Mouse (Mus musculus) midbrain, embryonic 10.5 days (tissue): ENCODE data around the gene Ptpru. TPM values are rescaled to one million over a fixed set of nuclear protein-coding genes. Genes with fewer than 3 reads are reported as not detected.
"Not testable (repeated sequence)": the region's sequence is repeated elsewhere in the genome, so short reads cannot be mapped to it uniquely, and the experiment has no call there.

Experiments
- DNase-seq: peaks from one replicate; pipeline ENCODE4 v3.0.0-alpha.2; 2017; ENCODE audit warnings: low spot score
- H3K27ac ChIP-seq: fragments of 300-500 bp; sonication (generic); replicated peaks from 2 replicates; pipeline ENCODE4 v1.5.1; 2016; ENCODE audit warnings: mild to moderate bottlenecking
- H3K27me3 ChIP-seq: fragments of 300-500 bp; sonication (generic); 2 replicates; pipeline ENCODE4 v1.6.1; 2016; ENCODE audit warnings: low read depth, mild to moderate bottlenecking; ENCODE audit not compliant: poor library complexity, severe bottlenecking
- H3K36me3 ChIP-seq: fragments of 300-500 bp; sonication (generic); 2 replicates; pipeline ENCODE4 v1.6.1; 2016; ENCODE audit warnings: mild to moderate bottlenecking, moderate library complexity
- H3K4me1 ChIP-seq: fragments of 300-500 bp; sonication (generic); 2 replicates; pipeline ENCODE4 v1.6.1; 2016
- H3K4me3 ChIP-seq: fragments of 300-500 bp; sonication (generic); 2 replicates; pipeline ENCODE4 v1.5.1; 2016; ENCODE audit warnings: mild to moderate bottlenecking, moderate library complexity
- H3K9me3 ChIP-seq: fragments of 300-500 bp; sonication (generic); replicated peaks from 2 replicates; pipeline ENCODE4 v1.6.1; 2016; ENCODE audit warnings: mild to moderate bottlenecking
- WGBS: fragments of 180-500 bp; shearing (Covaris S2); methylation state at CpG from one replicate; pipeline ENCODE4 v1.1.7; 2016; 5-methylcytosine and 5-hydroxymethylcytosine counted together
- polyA plus RNA-seq: library from polyadenylated mRNA; unstranded; fragments of >200 nt; fragmentation: Nextera tagmentation; extraction: Ambion mirVana; gene quantifications from 2 replicates; pipeline ENCODE4 v1.2.1, GENCODE M21; 2016

Gene Ptpru
- polyA plus RNA-seq, 1 experiment from 2014 or later = 12.4 TPM

- Histone ChIP-seq H3K27me3 (peaks cover 22% of the 10 kb centered on the region), H3K9me3 (no peaks in the 10 kb centered on the region), H3K27ac (0 out of 2 replicates have a peak overlapping the region, but pooled peaks have one; percentile 13), H3K4me1 (peaks cover 72% of the 10 kb centered on the region), H3K36me3 (no peaks in the 10 kb centered on the region), H3K4me3 (no peak overlapping the region)
- 81% methylated on average over 8 of the region's 8 CpGs for WGBS
- DNase-seq = no peak
Measured at GRCm38 (mm10) chr4:131829123-131829522, 9.0 kb downstream of the Ptpru start.

GRCm38 (mm10) chr4:131826905-131827304 is 11.2 kb downstream of the Ptpru start:
- DNase-seq = peak; percentile 79
- Histone ChIP-seq H3K27me3 (peaks cover 28% of the 10 kb centered on the region), H3K9me3 (no peaks in the 10 kb centered on the region), H3K36me3 (no peaks in the 10 kb centered on the region), H3K27ac (peak overlapping the region; percentile 64), H3K4me3 (no peak overlapping the region), H3K4me1 (peaks cover 65% of the 10 kb centered on the region)
- 4% methylated on average over 6 of the region's 6 CpGs for WGBS

DNA sequence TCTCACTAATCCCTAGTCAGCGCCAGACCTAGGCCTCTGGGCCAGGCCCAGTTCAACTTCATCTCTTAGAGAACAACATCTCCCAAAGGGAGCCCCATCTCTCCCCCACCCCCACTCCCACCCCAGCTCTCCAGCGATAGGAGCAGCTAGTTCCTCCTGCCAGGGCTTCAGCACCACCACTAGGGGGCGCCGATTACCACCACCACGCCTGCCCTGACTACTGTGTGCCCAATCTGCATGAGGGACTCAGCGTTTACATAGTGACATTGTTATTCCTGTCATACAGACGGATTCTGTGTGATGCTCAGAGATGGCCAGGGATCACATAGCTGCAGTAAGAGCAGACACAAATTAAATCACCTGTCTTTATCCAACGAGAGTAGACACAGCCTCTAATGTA is 12.3 kb downstream of the Ptpru start:
- 51% methylated on average over 8 of the region's 8 CpGs for WGBS
- no peak overlapping the region for H3K4me3 ChIP-seq
- no peaks in the 10 kb centered on the region for H3K9me3 ChIP-seq
- DNase-seq = no peak
- no peaks in the 10 kb centered on the region for H3K36me3 ChIP-seq
- H3K27me3 ChIP-seq = peaks cover 30% of the 10 kb centered on the region
- peaks cover 75% of the 10 kb centered on the region for H3K4me1 ChIP-seq
- peak overlapping the region; percentile 66 for H3K27ac ChIP-seq

DNA sequence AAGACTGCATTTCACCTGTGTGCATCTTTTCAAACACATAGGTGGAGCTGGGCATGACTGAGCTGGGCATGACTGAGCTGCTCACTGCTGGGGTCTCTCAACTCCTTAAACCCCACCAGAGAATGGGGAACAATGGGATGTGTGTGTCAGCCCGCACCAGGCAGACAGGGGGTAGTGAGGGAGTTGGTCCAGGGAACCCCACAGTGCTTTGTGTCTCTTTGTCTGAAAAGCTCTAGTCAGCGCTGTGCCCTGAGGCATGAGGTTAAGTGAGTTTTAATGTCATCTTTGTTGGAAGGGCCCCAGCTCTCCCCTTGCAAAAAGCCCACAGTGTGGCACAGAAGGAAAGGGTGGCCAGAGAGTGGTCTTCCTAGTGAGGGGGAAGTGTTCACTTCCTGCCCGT is 13.1 kb downstream of the Ptpru start:
- H3K27ac ChIP-seq = peak overlapping the region; percentile 66
- H3K36me3 ChIP-seq = 0 out of 2 replicates have a peak, but pooled peaks cover under 1% of the 10 kb centered on the region
- peaks cover 29% of the 10 kb centered on the region for H3K27me3 ChIP-seq
- peaks cover 76% of the 10 kb centered on the region for H3K4me1 ChIP-seq
- DNase-seq = no peak
- H3K4me3 ChIP-seq = no peak overlapping the region
- no peaks in the 10 kb centered on the region for H3K9me3 ChIP-seq
- WGBS = 33% methylated on average over 3 of the region's 3 CpGs

DNA sequence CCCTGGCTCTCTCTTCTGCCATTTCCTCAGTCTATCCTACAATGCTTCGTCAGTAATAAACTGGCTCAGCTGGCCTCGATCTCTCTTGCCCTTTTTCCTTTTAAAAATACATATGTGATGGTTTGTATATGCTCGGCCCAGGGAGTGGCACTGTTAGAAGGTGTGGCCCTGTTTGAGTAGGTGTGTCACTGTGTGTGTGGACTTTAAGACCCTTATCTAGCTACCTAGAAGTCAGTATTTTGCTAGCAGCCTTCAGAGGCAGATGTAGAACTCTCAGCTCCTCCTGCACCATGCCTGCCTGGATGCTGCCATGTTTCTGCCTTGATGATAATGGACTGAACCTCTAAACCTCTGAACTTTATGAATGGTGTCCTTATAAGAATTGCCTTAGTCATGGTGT is 15.5 kb downstream of the Ptpru start:
- 89% methylated on average over 3 of the region's 3 CpGs for WGBS
- Histone ChIP-seq H3K27me3 (peaks cover 46% of the 10 kb centered on the region), H3K4me3 (no peak overlapping the region), H3K4me1 (peaks cover 56% of the 10 kb centered on the region), H3K27ac (no peak overlapping the region), H3K36me3 (peaks cover 13% of the 10 kb centered on the region; the same call in 1 of the 2 replicates), H3K9me3 (no peaks in the 10 kb centered on the region)
- DNase-seq = no peak

DNA sequence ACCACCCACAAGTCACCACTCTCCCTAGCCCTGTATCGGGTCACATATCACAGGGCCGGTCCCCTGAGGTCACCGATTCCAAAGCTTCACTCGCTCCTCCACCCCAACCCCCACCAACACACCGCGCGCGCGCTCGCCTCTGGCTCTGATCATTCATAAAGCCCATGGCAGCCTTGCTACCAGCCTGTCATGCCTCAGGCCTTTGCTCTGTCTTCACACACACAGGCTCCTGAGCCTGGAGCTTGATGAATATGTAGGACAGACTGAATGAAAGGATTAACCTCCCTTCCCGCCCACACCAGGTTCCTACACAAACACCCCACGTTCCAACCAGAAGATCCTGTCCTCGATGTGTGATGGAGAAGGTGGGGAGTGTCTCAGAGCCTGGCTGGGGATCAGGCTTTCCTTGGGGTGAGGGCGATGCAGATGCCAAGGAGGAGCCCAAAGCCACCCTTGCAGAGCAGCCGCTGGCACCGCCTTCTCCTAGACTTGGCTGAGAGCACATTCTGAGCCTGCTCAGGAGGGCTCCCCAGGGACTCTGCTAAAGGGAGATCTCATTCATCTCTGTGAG is 16.8 kb downstream of the Ptpru start:
- H3K4me1 ChIP-seq = peaks cover 43% of the 10 kb centered on the region
- H3K27me3 ChIP-seq = peaks cover 46% of the 10 kb centered on the region
- H3K27ac ChIP-seq = peak overlapping the region; percentile 76
- H3K36me3 ChIP-seq = peaks cover 13% of the 10 kb centered on the region; the same call in 1 of the 2 replicates
- peak; percentile 63 for DNase-seq
- peak overlapping the region; percentile 30 for H3K4me3 ChIP-seq
- 21% methylated on average over 16 of the region's 16 CpGs for WGBS
- H3K9me3 ChIP-seq = no peaks in the 10 kb centered on the region

GRCm38 (mm10) chr4:131818926-131819325 is 19.2 kb downstream of the Ptpru start:
- peaks cover 26% of the 10 kb centered on the region for H3K4me1 ChIP-seq
- DNase-seq = no peak
- H3K36me3 ChIP-seq = peaks cover 13% of the 10 kb centered on the region; the same call in 1 of the 2 replicates
- no peak overlapping the region for H3K27ac ChIP-seq
- H3K9me3 ChIP-seq = no peaks in the 10 kb centered on the region
- 64% methylated on average over 23 of the region's 23 CpGs for WGBS
- no peak overlapping the region for H3K4me3 ChIP-seq
- H3K27me3 ChIP-seq = peaks cover 46% of the 10 kb centered on the region

DNA sequence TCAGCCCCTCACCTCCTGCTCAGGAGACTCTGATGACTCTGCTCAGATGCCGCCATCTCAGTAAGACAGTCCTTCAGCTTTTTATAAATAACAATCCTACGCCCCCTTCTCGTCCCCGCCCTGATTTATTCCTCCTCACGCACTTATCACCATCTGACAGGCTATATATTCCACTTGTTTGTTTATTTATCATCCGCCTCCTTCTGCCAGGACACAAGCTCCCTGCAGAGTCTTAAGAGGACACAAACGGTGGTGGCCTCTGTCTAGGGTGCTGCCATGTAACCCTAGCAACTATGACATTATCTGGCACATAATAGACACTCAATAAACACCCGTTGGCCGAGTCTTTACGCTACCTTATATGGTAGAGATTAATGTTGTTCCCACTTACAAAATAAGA is 22.3 kb downstream of the Ptpru start:
- Histone ChIP-seq H3K36me3 (peaks cover 13% of the 10 kb centered on the region; the same call in 1 of the 2 replicates), H3K9me3 (no peaks in the 10 kb centered on the region), H3K4me3 (no peak overlapping the region), H3K27me3 (peaks cover 25% of the 10 kb centered on the region), H3K4me1 (peaks cover 10% of the 10 kb centered on the region), H3K27ac (no peak overlapping the region)
- WGBS = 84% methylated on average over 10 of the region's 10 CpGs
- DNase-seq = no peak

DNA sequence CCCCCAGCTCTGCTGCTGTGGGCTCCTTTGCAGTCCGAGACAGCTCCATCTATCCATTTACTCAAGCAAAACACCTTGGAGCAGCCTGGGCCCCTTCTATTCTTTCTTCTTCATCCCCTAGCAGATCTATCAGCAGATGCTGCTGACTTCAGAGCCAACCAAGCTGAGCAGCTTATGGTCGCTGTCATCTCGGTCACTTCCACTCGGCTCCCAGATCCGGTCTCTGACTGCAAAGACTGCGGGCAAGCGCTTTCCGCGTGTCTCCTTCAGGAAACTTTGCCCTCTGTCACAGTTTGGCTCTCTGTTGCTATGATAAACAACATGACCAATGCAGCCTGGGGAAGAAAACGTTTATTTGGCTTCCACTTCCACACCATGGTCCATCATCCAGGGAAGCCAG is 23.2 kb downstream of the Ptpru start:
- no peak for DNase-seq
- 86% methylated on average over 10 of the region's 10 CpGs for WGBS
- H3K4me3 ChIP-seq = no peak overlapping the region
- peaks cover 1% of the 10 kb centered on the region for H3K4me1 ChIP-seq
- H3K36me3 ChIP-seq = peaks cover 12% of the 10 kb centered on the region; the same call in 1 of the 2 replicates
- H3K27me3 ChIP-seq = peaks cover 16% of the 10 kb centered on the region
- no peaks in the 10 kb centered on the region for H3K9me3 ChIP-seq
- no peak overlapping the region for H3K27ac ChIP-seq

DNA sequence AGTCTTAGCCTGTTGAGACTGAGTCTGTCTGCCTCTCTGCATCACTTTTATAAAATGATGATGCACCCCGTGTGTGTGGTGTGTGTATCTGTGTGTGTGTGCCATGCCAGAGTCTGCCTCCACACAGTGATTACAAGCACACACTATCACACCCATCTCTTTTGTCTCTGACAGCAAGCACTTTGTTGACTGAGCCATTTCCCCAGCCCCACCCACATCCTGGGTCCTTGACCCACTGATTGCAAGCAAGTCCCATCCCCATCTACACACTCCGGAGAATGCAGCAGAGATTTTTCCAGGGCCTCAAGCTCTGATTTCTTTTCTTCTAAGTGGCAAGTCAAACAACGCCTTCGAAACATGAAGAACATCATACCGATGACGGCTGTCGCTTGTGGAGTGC is 24.3 kb downstream of the Ptpru start:
- no peaks in the 10 kb centered on the region for H3K9me3 ChIP-seq
- H3K27me3 ChIP-seq = peaks cover 6% of the 10 kb centered on the region; the same call in 1 of the 2 replicates
- no peaks in the 10 kb centered on the region for H3K4me1 ChIP-seq
- H3K36me3 ChIP-seq = peaks cover 3% of the 10 kb centered on the region; the same call in 1 of the 2 replicates
- WGBS = 92% methylated on average over 7 of the region's 7 CpGs
- H3K4me3 ChIP-seq = no peak overlapping the region
- H3K27ac ChIP-seq = no peak overlapping the region
- DNase-seq = no peak

GRCm38 (mm10) chr4:131812458-131812857 is 25.6 kb downstream of the Ptpru start:
- DNase-seq = no peak
- Histone ChIP-seq H3K4me3 (no peak overlapping the region), H3K27me3 (no peaks in the 10 kb centered on the region), H3K36me3 (no peaks in the 10 kb centered on the region), H3K9me3 (no peaks in the 10 kb centered on the region), H3K4me1 (no peaks in the 10 kb centered on the region), H3K27ac (no peak overlapping the region)
- WGBS = 87% methylated on average over 11 of the region's 11 CpGs

- H3K27ac ChIP-seq = no peak overlapping the region
- peaks cover 4% of the 10 kb centered on the region; the same call in 1 of the 2 replicates for H3K36me3 ChIP-seq
- no peaks in the 10 kb centered on the region for H3K27me3 ChIP-seq
- no peaks in the 10 kb centered on the region for H3K9me3 ChIP-seq
- H3K4me1 ChIP-seq = peaks cover 13% of the 10 kb centered on the region; the same call in 1 of the 2 replicates
- no peak overlapping the region for H3K4me3 ChIP-seq
- 85% methylated on average over 3 of the region's 3 CpGs for WGBS
- no peak for DNase-seq
Measured at GRCm38 (mm10) chr4:131805255-131805654, 32.8 kb downstream of the Ptpru start.

- WGBS = 95% methylated on average over 5 of the region's 6 CpGs
- H3K4me1 ChIP-seq = peaks cover 13% of the 10 kb centered on the region; the same call in 1 of the 2 replicates
Measured at GRCm38 (mm10) chr4:131804732-131805131, 33.4 kb downstream of the Ptpru start.

More at GRCm38 (mm10) chr4:131804732-131805131, 33.4 kb downstream of the Ptpru start:
- not testable (repeated sequence) for H3K9me3 ChIP-seq, H3K27ac ChIP-seq, H3K27me3 ChIP-seq, DNase-seq, H3K4me3 ChIP-seq, H3K36me3 ChIP-seq
